Mouse (Mus musculus): ENCODE measurements at regions not wholly inside any gene's neighbourhood (a gene's known extent, or its start where the extent isn't known, plus 50 kb on each side); places are given as distances from the start of the nearest gene placed in this dataset.

- H3K27ac ChIP-seq (ENCODE audit: low read depth), result no peak overlapping the region
- no peak for ATAC-seq (ENCODE audit: insufficient read depth, low read depth)
- WGBS, result 58% methylated on average over 16 of the region's 16 CpGs
These were observed 136.6 kb downstream of the Mn1 start for GRCm38 (mm10) chr5:111553471-111554382.

GRCm38 (mm10) chr5:111554551-111555311 lies 137.6 kb downstream of the Mn1 start:
- Histone ChIP-seq H3K4me3 (ENCODE audit: low read depth, low read length) (no peak overlapping the region), H3K36me3 (replicated peaks; ENCODE audit: control insufficient read depth, insufficient read depth, low read length) (no peaks in the 10 kb centered on the region), H3K4me2 (ENCODE audit: low read depth, low read length) (no peak overlapping the region), H3K27me3 (ENCODE audit: control insufficient read depth, insufficient read depth, low read length) (peaks cover 28% of the 10 kb centered on the region), H3K27ac (ENCODE audit: low read depth) (no peak overlapping the region), H3K4me1 (ENCODE audit: control insufficient read depth, insufficient read depth) (no peaks in the 10 kb centered on the region), H3K9me3 (replicated peaks; ENCODE audit: control insufficient read depth, low read length) (no peaks in the 10 kb centered on the region), H3K9ac (replicated peaks; ENCODE audit: low read depth, low read length) (no peak overlapping the region)
- no peak for ATAC-seq (ENCODE audit: insufficient read depth, low read depth)
- WGBS, result 39% methylated on average over 24 of the region's 24 CpGs
- TF ChIP-seq EP300 (IDR thresholded peaks at IDR 0.05; ENCODE audit: low read depth) (no peak), CTCF (IDR thresholded peaks at IDR 0.05; ENCODE audit: low read depth) (no peak)
- no peak for DNase-seq (ENCODE audit: low spot score)

More at GRCm38 (mm10) chr5:111553471-111554382, 136.6 kb downstream of the Mn1 start:
- H3K9me3 ChIP-seq (replicated peaks; ENCODE audit: control insufficient read depth, low read length), result no peaks in the 10 kb centered on the region
- H3K4me1 ChIP-seq (ENCODE audit: control insufficient read depth, insufficient read depth), result no peaks in the 10 kb centered on the region
- H3K4me2 ChIP-seq (ENCODE audit: low read depth, low read length), result no peak overlapping the region
- no peaks in the 10 kb centered on the region for H3K36me3 ChIP-seq (replicated peaks; ENCODE audit: control insufficient read depth, insufficient read depth, low read length)
- H3K4me3 ChIP-seq (ENCODE audit: low read depth, low read length), result no peak overlapping the region
- TF ChIP-seq EP300 (IDR thresholded peaks at IDR 0.05; ENCODE audit: low read depth) (no peak), CTCF (IDR thresholded peaks at IDR 0.05; ENCODE audit: low read depth) (peak; percentile 33)
- no peak for DNase-seq (ENCODE audit: low spot score)
- H3K27me3 ChIP-seq (ENCODE audit: control insufficient read depth, insufficient read depth, low read length), result peaks cover 32% of the 10 kb centered on the region
- no peak overlapping the region for H3K9ac ChIP-seq (replicated peaks; ENCODE audit: low read depth, low read length)

GRCm38 (mm10) chr5:111555312-111555957 lies 138.3 kb downstream of the Mn1 start:
- Histone ChIP-seq H3K27me3 (ENCODE audit: control insufficient read depth, insufficient read depth, low read length) (peaks cover 26% of the 10 kb centered on the region; the same call in 1 of the 2 replicates), H3K4me3 (ENCODE audit: low read depth, low read length) (no peak overlapping the region), H3K27ac (ENCODE audit: low read depth) (no peak overlapping the region), H3K9me3 (replicated peaks; ENCODE audit: control insufficient read depth, low read length) (no peaks in the 10 kb centered on the region), H3K4me2 (ENCODE audit: low read depth, low read length) (no peak overlapping the region), H3K9ac (replicated peaks; ENCODE audit: low read depth, low read length) (no peak overlapping the region), H3K4me1 (ENCODE audit: control insufficient read depth, insufficient read depth) (no peaks in the 10 kb centered on the region), H3K36me3 (replicated peaks; ENCODE audit: control insufficient read depth, insufficient read depth, low read length) (no peaks in the 10 kb centered on the region)
- 0 out of 2 replicates have a peak, but pooled peaks have one; percentile 37 for ATAC-seq (ENCODE audit: insufficient read depth, low read depth)
- TF ChIP-seq CTCF (IDR thresholded peaks at IDR 0.05; ENCODE audit: low read depth), result no peak
- no peak for DNase-seq (ENCODE audit: low spot score)
- WGBS, result 26% methylated on average over 3 of the region's 5 CpGs

GRCm38 (mm10) chr5:111555981-111556380 lies 138.8 kb downstream of the Mn1 start:
- Histone ChIP-seq H3K27ac (ENCODE audit: low read depth) (no peak overlapping the region), H3K4me3 (ENCODE audit: low read depth, low read length) (no peak overlapping the region), H3K4me2 (ENCODE audit: low read depth, low read length) (no peak overlapping the region), H3K9me3 (replicated peaks; ENCODE audit: control insufficient read depth, low read length) (no peaks in the 10 kb centered on the region), H3K4me1 (ENCODE audit: control insufficient read depth, insufficient read depth) (no peaks in the 10 kb centered on the region), H3K36me3 (replicated peaks; ENCODE audit: control insufficient read depth, insufficient read depth, low read length) (no peaks in the 10 kb centered on the region), H3K27me3 (ENCODE audit: control insufficient read depth, insufficient read depth, low read length) (peaks cover 24% of the 10 kb centered on the region; the same call in 1 of the 2 replicates), H3K9ac (replicated peaks; ENCODE audit: low read depth, low read length) (no peak overlapping the region)
- DNase-seq (ENCODE audit: low spot score), result peak; percentile 62
- TF ChIP-seq CTCF (IDR thresholded peaks at IDR 0.05; ENCODE audit: low read depth) (no peak), EP300 (IDR thresholded peaks at IDR 0.05; ENCODE audit: low read depth) (no peak)
- ATAC-seq (ENCODE audit: insufficient read depth, low read depth), result no peak
- 53% methylated on average over 7 of the region's 7 CpGs for WGBS

GRCm38 (mm10) chr5:111560432-111560831 lies 143.3 kb downstream of the Mn1 start:
- DNase-seq (ENCODE audit: low spot score) (no peak), ATAC-seq (ENCODE audit: insufficient read depth, low read depth) (peak; percentile 58; the same call in 1 of the 2 replicates)
- Histone ChIP-seq H3K4me3 (ENCODE audit: low read depth, low read length) (no peak overlapping the region), H3K4me1 (ENCODE audit: control insufficient read depth, insufficient read depth) (no peaks in the 10 kb centered on the region), H3K4me2 (ENCODE audit: low read depth, low read length) (no peak overlapping the region), H3K27me3 (ENCODE audit: control insufficient read depth, insufficient read depth, low read length) (peaks cover 9% of the 10 kb centered on the region; the same call in 1 of the 2 replicates), H3K36me3 (replicated peaks; ENCODE audit: control insufficient read depth, insufficient read depth, low read length) (no peaks in the 10 kb centered on the region), H3K9me3 (replicated peaks; ENCODE audit: control insufficient read depth, low read length) (no peaks in the 10 kb centered on the region), H3K9ac (replicated peaks; ENCODE audit: low read depth, low read length) (no peak overlapping the region), H3K27ac (ENCODE audit: low read depth) (no peak overlapping the region)
- TF ChIP-seq EP300 (IDR thresholded peaks at IDR 0.05; ENCODE audit: low read depth) (no peak), CTCF (IDR thresholded peaks at IDR 0.05; ENCODE audit: low read depth) (no peak)
- 45% methylated on average over 9 of the region's 9 CpGs for WGBS
